Mouse (Mus musculus): ENCODE results near the gene Gm19935.

- TF ChIP-seq CTCF (conservative IDR thresholded peaks at IDR 0.05; ENCODE audit: low read length) (no peak), POU5F1 (IDR thresholded peaks at IDR 0.05; ENCODE audit: borderline replicate concordance, low read length) (no peak)
Measured at GRCm38 (mm10) chr8:90853971-90854670, 36.9 kb upstream of the Gm19935 start.
